Mouse (Mus musculus): ENCODE data around the gene Cox6a1. TPM values are rescaled to one million over a fixed set of nuclear protein-coding genes. Genes with fewer than 3 reads are reported as not detected.

Cox6a1 gene
- total and polyA plus RNA-seq, 2 experiments, result 422 to 2,238 TPM

- TF ChIP-seq POLR2A (IDR thresholded peaks at IDR 0.05; ENCODE audit: extremely low read depth, insufficient read depth, low read length), result peak; percentile 87
- no peak for TF ChIP-seq CTCF (IDR thresholded peaks at IDR 0.05; ENCODE audit: low read depth, low read length)
- peaks cover 11% of the 10 kb centered on the region for H3K36me3 ChIP-seq (ENCODE audit: control insufficient read depth, insufficient read depth, low read length)
- peak within 1 kb of the TSS; percentile 77 for H3K9ac ChIP-seq (ENCODE audit: low read depth, low read length)
- H3K4me3 ChIP-seq (ENCODE audit: insufficient read depth, low read depth, low read length), result peak within 1 kb of the TSS; percentile 72
- peaks cover 9% of the 10 kb centered on the region; the same call in 1 of the 2 replicates for H3K4me1 ChIP-seq (ENCODE audit: control insufficient read depth, insufficient read depth, low read length)
- WGBS, result 1% methylated on average over 64 of the region's 66 CpGs
- peak within 1 kb of the TSS; percentile 24 for H3K27ac ChIP-seq (replicated peaks; ENCODE audit: insufficient read depth, low read depth, low read length)
- DNase-seq (ENCODE audit: extremely low read depth, low read depth, low spot score), result peak; percentile 76
- no peaks in the 10 kb centered on the region for H3K27me3 ChIP-seq (ENCODE audit: control insufficient read depth, insufficient read depth, low read length)
- H3K79me2 ChIP-seq (ENCODE audit: control insufficient read depth, insufficient read depth, low read length), result no peaks in the 10 kb centered on the region; the same call in 1 of the 2 replicates
Measured at GRCm38 (mm10) chr5:115300792-115301614, 47.8 kb downstream of the Cox6a1 start, which contains the start of gene Dynll1. Dynll1 (minus strand) TSS chr5:115300999.

- peaks cover 9% of the 10 kb centered on the region; the same call in 1 of the 2 replicates for H3K4me1 ChIP-seq (ENCODE audit: control insufficient read depth, insufficient read depth, low read length)
- peak overlapping the region; percentile 77 for H3K9ac ChIP-seq (ENCODE audit: low read depth, low read length)
- 1% methylated on average over 46 of the region's 46 CpGs for WGBS
- no peaks in the 10 kb centered on the region; the same call in 1 of the 2 replicates for H3K79me2 ChIP-seq (ENCODE audit: control insufficient read depth, insufficient read depth, low read length)
- peak; percentile 26 for DNase-seq (ENCODE audit: extremely low read depth, low read depth, low spot score)
- TF ChIP-seq POLR2A (IDR thresholded peaks at IDR 0.05; ENCODE audit: extremely low read depth, insufficient read depth, low read length), result no peak
- TF ChIP-seq CTCF (IDR thresholded peaks at IDR 0.05; ENCODE audit: low read depth, low read length), result no peak; the same call in 1 of the 2 replicates
- H3K4me3 ChIP-seq (ENCODE audit: insufficient read depth, low read depth, low read length), result peak overlapping the region; percentile 72
- peak overlapping the region; percentile 24 for H3K27ac ChIP-seq (replicated peaks; ENCODE audit: insufficient read depth, low read depth, low read length)
- H3K36me3 ChIP-seq (ENCODE audit: control insufficient read depth, insufficient read depth, low read length), result peaks cover 17% of the 10 kb centered on the region
- H3K27me3 ChIP-seq (ENCODE audit: control insufficient read depth, insufficient read depth, low read length), result no peaks in the 10 kb centered on the region
Measured at GRCm38 (mm10) chr5:115300035-115300744, 48.6 kb downstream of the Cox6a1 start.

- Histone ChIP-seq H3K27ac (replicated peaks; ENCODE audit: insufficient read depth, low read depth, low read length) (no peak overlapping the region), H3K4me3 (ENCODE audit: insufficient read depth, low read depth, low read length) (no peak overlapping the region), H3K4me1 (ENCODE audit: control insufficient read depth, insufficient read depth, low read length) (peaks cover 9% of the 10 kb centered on the region; the same call in 1 of the 2 replicates), H3K79me2 (ENCODE audit: control insufficient read depth, insufficient read depth, low read length) (no peaks in the 10 kb centered on the region; the same call in 1 of the 2 replicates), H3K36me3 (ENCODE audit: control insufficient read depth, insufficient read depth, low read length) (peaks cover 17% of the 10 kb centered on the region), H3K27me3 (ENCODE audit: control insufficient read depth, insufficient read depth, low read length) (no peaks in the 10 kb centered on the region), H3K9ac (ENCODE audit: low read depth, low read length) (no peak overlapping the region)
- no peak for DNase-seq (ENCODE audit: extremely low read depth, low read depth, low spot score)
- TF ChIP-seq POLR2A (IDR thresholded peaks at IDR 0.05; ENCODE audit: extremely low read depth, insufficient read depth, low read length) (no peak), CTCF (IDR thresholded peaks at IDR 0.05; ENCODE audit: low read depth, low read length) (no peak)
- WGBS, result 78% methylated on average over 10 of the region's 10 CpGs
Measured at GRCm38 (mm10) chr5:115296347-115296746, 52.4 kb downstream of the Cox6a1 start.

Other genes starting within 250 kb of the Cox6a1 start
- gene Acads, start 229.6 kb downstream of the Cox6a1 start, total RNA-seq (2014; rRNA removed), result 140 and 143 TPM in 2 replicates
- 255 and 293 TPM in 2 replicates for gene Acads, start 229.6 kb downstream of the Cox6a1 start, polyA plus RNA-seq (2012; rRNA removed)
- 12.5 and 17.3 TPM in 2 replicates for gene Unc119b, start 214.0 kb downstream of the Cox6a1 start, total RNA-seq (2014; rRNA removed)
- gene Unc119b, start 214.0 kb downstream of the Cox6a1 start, polyA plus RNA-seq (2012; rRNA removed), result 29.4 and 32.0 TPM in 2 replicates
- 33.7 and 44.7 TPM in 2 replicates for gene Mlec, start 190.8 kb downstream of the Cox6a1 start, total RNA-seq (2014; rRNA removed)
- gene Mlec, start 190.8 kb downstream of the Cox6a1 start, polyA plus RNA-seq (2012; rRNA removed), result 40.8 and 41.8 TPM in 2 replicates
- 0.09 TPM in 1 of 2 replicates, not detected in the other for gene Cabp1, start 154.6 kb downstream of the Cox6a1 start, total RNA-seq (2014; rRNA removed)
- 0.07 and 0.21 TPM in 2 replicates for gene Cabp1, start 154.6 kb downstream of the Cox6a1 start, polyA plus RNA-seq (2012; rRNA removed)
- 56.2 and 59.2 TPM in 2 replicates for gene Pop5, start 113.1 kb downstream of the Cox6a1 start, total RNA-seq (2014; rRNA removed)
- 70.3 and 91.0 TPM in 2 replicates for gene Pop5, start 113.1 kb downstream of the Cox6a1 start, polyA plus RNA-seq (2012; rRNA removed)
- 32.1 and 42.9 TPM in 2 replicates for gene Rnf10, start 76.1 kb downstream of the Cox6a1 start, total RNA-seq (2014; rRNA removed)
- 79.2 and 81.3 TPM in 2 replicates for gene Rnf10, start 76.1 kb downstream of the Cox6a1 start, polyA plus RNA-seq (2012; rRNA removed)
- 20.7 and 24.6 TPM in 2 replicates for gene Coq5, start 69.3 kb downstream of the Cox6a1 start, total RNA-seq (2014; rRNA removed)
- 13.7 and 13.9 TPM in 2 replicates for gene Coq5, start 69.3 kb downstream of the Cox6a1 start, polyA plus RNA-seq (2012; rRNA removed)
- gene Dynll1, start 48.0 kb downstream of the Cox6a1 start, total RNA-seq (2014; rRNA removed), result 13.1 and 24.1 TPM in 2 replicates
- 24.3 and 25.8 TPM in 2 replicates for gene Dynll1, start 48.0 kb downstream of the Cox6a1 start, polyA plus RNA-seq (2012; rRNA removed)
- gene Srsf9, start 21.8 kb downstream of the Cox6a1 start, total RNA-seq (2014; rRNA removed), result 17.0 and 21.7 TPM in 2 replicates
- 25.2 and 25.3 TPM in 2 replicates for gene Srsf9, start 21.8 kb downstream of the Cox6a1 start, polyA plus RNA-seq (2012; rRNA removed)
- 6.3 and 8.6 TPM in 2 replicates for gene Gatc, start 7.8 kb downstream of the Cox6a1 start, total RNA-seq (2014; rRNA removed)
- gene Gatc, start 7.8 kb downstream of the Cox6a1 start, polyA plus RNA-seq (2012; rRNA removed), result 11.0 and 12.7 TPM in 2 replicates
- 12.9 and 14.5 TPM in 2 replicates for gene Triap1, start 7.8 kb downstream of the Cox6a1 start, total RNA-seq (2014; rRNA removed)
- 11.4 and 11.8 TPM in 2 replicates for gene Triap1, start 7.8 kb downstream of the Cox6a1 start, polyA plus RNA-seq (2012; rRNA removed)
- not detected in 2 replicates for gene Msi1, start 80.6 kb upstream of the Cox6a1 start, total RNA-seq (2014; rRNA removed)
- gene Msi1, start 80.6 kb upstream of the Cox6a1 start, polyA plus RNA-seq (2012; rRNA removed), result 0.09 and 0.35 TPM in 2 replicates
- 0.40 and 2.7 TPM in 2 replicates for gene Pla2g1b, start 117.3 kb upstream of the Cox6a1 start, total RNA-seq (2014; rRNA removed)
- gene Pla2g1b, start 117.3 kb upstream of the Cox6a1 start, polyA plus RNA-seq (2012; rRNA removed), result not detected in 2 replicates
- 11.5 and 15.0 TPM in 2 replicates for gene Sirt4, start 135.7 kb upstream of the Cox6a1 start, total RNA-seq (2014; rRNA removed)
- 26.1 and 26.6 TPM in 2 replicates for gene Sirt4, start 135.7 kb upstream of the Cox6a1 start, polyA plus RNA-seq (2012; rRNA removed)
- gene Pxn, start 157.7 kb upstream of the Cox6a1 start, total RNA-seq (2014; rRNA removed), result 10.5 and 15.2 TPM in 2 replicates
- gene Pxn, start 157.7 kb upstream of the Cox6a1 start, polyA plus RNA-seq (2012; rRNA removed), result 33.6 and 40.2 TPM in 2 replicates
- 709 and 835 TPM in 2 replicates for gene Rplp0, start 210.5 kb upstream of the Cox6a1 start, total RNA-seq (2014; rRNA removed)
- 607 and 623 TPM in 2 replicates for gene Rplp0, start 210.5 kb upstream of the Cox6a1 start, polyA plus RNA-seq (2012; rRNA removed)
- gene Gcn1l1, start 216.3 kb upstream of the Cox6a1 start, total RNA-seq (2014; rRNA removed), result 14.8 and 18.3 TPM in 2 replicates
- gene Gcn1l1, start 216.3 kb upstream of the Cox6a1 start, polyA plus RNA-seq (2012; rRNA removed), result 23.2 and 28.8 TPM in 2 replicates